Mouse (Mus musculus): ENCODE results near the gene Cep250.

- TF ChIP-seq KAT2A (conservative IDR thresholded peaks at IDR 0.05; ENCODE audit: low read depth, low read length) (no peak), CTCF (IDR thresholded peaks at IDR 0.05 in 2 of 3, conservative IDR thresholded peaks at IDR 0.05 in 1 of 3; ENCODE audit: control insufficient read depth in 1 of 3, insufficient read depth in 1 of 3, low read depth in 2 of 3, low read length in 3 of 3, poor library complexity in 1 of 3, severe bottlenecking in 1 of 3) (no peak), POLR2AphosphoS5 (IDR thresholded peaks at IDR 0.05; ENCODE audit: borderline replicate concordance, low read depth, low read length) (no peak), USF1 (IDR thresholded peaks at IDR 0.05; ENCODE audit: low read depth, low read length) (no peak), EP300 (IDR thresholded peaks at IDR 0.05; ENCODE audit: low read depth in 1 of 2, low read length in 2 of 2) (no peak), MAFK (IDR thresholded peaks at IDR 0.05; ENCODE audit: borderline replicate concordance, low read depth, low read length) (no peak)
Observed at GRCm38 (mm10) chr2:155973348-155973747, 17.1 kb downstream of the Cep250 start.
